14 mouse cellular contexts compared by ENCODE assay signal in the genomic region with DNA sequence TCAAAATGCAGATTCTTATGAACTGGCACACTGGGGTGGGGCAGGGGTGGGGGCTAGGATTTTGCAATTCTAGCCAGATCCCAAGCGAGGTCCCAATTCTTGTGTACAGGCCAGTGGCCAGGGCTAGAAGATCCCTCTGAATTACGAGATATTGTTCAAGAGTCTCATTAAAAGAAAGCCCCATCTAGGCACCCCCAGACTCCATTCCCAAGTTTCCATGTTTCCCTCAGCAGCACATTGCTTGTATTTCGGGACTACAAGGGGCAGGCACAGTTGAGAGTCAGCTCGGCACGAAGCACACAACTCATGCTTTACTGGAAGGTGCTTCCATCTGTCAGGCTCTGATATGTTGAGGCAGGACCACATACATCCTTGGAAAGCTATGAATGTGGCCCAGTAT. TPM values are rescaled to one million over a fixed set of nuclear protein-coding genes. Genes with fewer than 3 reads are reported as not detected.
A peak's percentile ranks its signal among the peaks of the same experiment; 100 is the strongest.
DNase-seq lines count a peak whose midpoint lies in the region; ATAC-seq and TF ChIP-seq lines count a peak whose summit lies in the region.
"Had no signal": no experiment of that assay in that cellular context is flagged by ENCODE, and none has a peak within 500 bp of the region (broad histone marks: within the 10 kb centered on the region; RNA-seq: fewer than 3 reads in every experiment).

No protein-coding gene starts in this region.

- DNase-seq in kidney, adult 2 months: no peak
- no peak for DNase-seq in kidney, postnatal 25 days
- no peak for DNase-seq in lung, postnatal 36 days
- no peak for DNase-seq in heart, postnatal 0 days (ENCODE audit: low spot score)
- no peak for DNase-seq in adipocyte (ENCODE audit: low spot score)
- DNase-seq: adrenal gland, adult 2 months; gastrocnemius, postnatal 36 days; left cerebral cortex, postnatal 4 days; thymus, adult 2 months had no signal

- H3K4me3 ChIP-seq in kidney, adult 2 months (ENCODE audit: insufficient read depth, low read depth, low read length): peak overlapping the region; percentile 50
- H3K4me3 ChIP-seq in lung, embryonic 16.5 days (ENCODE audit: low read length): peak overlapping the region; percentile 43
- H3K4me3 ChIP-seq in heart, postnatal 0 days (ENCODE audit: low read depth, low read length): peak overlapping the region; percentile 60
- H3K4me3 ChIP-seq in stomach, embryonic 14.5 days (ENCODE audit: low read depth, low read length): peak overlapping the region; percentile 5; the same call in 1 of the 2 replicates

- no peaks in the 10 kb centered on the region for H3K27me3 ChIP-seq in kidney, adult 2 months (replicated peaks; ENCODE audit: control insufficient read depth, insufficient read depth, low read length)
- no peaks in the 10 kb centered on the region for H3K27me3 ChIP-seq in lung, embryonic 16.5 days (ENCODE audit: control insufficient read depth, insufficient read depth, low read depth, low read length)
- H3K27me3 ChIP-seq in heart, postnatal 0 days (ENCODE audit: control insufficient read depth, insufficient read depth, low read length): peaks cover 24% of the 10 kb centered on the region
- H3K27me3 ChIP-seq in stomach, embryonic 14.5 days (ENCODE audit: control insufficient read depth, insufficient read depth, low read length): 0 out of 2 replicates have a peak, but pooled peaks cover 5% of the 10 kb centered on the region
- H3K27me3 ChIP-seq: CH12.LX, Patski had no signal

- no peaks in the 10 kb centered on the region for H3K36me3 ChIP-seq in kidney, adult 2 months (ENCODE audit: control insufficient read depth, insufficient read depth, low read length)
- no peaks in the 10 kb centered on the region for H3K36me3 ChIP-seq in lung, embryonic 16.5 days (ENCODE audit: control insufficient read depth, insufficient read depth, low read length)
- no peaks in the 10 kb centered on the region for H3K36me3 ChIP-seq in heart, postnatal 0 days (replicated peaks; ENCODE audit: control insufficient read depth, insufficient read depth, low read length)
- no peaks in the 10 kb centered on the region for H3K36me3 ChIP-seq in stomach, embryonic 14.5 days (ENCODE audit: control insufficient read depth, insufficient read depth, low read length)

- peak overlapping the region; percentile 93 for H3K4me2 ChIP-seq in lung, embryonic 16.5 days (ENCODE audit: low read depth, low read length)
- peak overlapping the region; percentile 73 for H3K4me2 ChIP-seq in heart, postnatal 0 days (ENCODE audit: low read depth, low read length)
- peak overlapping the region; percentile 70 for H3K4me2 ChIP-seq in stomach, embryonic 14.5 days (replicated peaks; ENCODE audit: low read depth, low read length)

- no peak for ATAC-seq in lung, embryonic 16.5 days (ENCODE audit: low read depth)
- no peak for ATAC-seq in heart, postnatal 0 days (ENCODE audit: insufficient read depth, low read depth)
- no peak for ATAC-seq in stomach, embryonic 14.5 days (ENCODE audit: insufficient number of reproducible peaks, insufficient read depth, low FRiP score, low read depth)
- ATAC-seq: Patski had no signal

- TF ChIP-seq POLR2A in kidney, adult 2 months (IDR thresholded peaks at IDR 0.05; ENCODE audit: low read depth, low read length): no peak

- TF ChIP-seq EP300 in heart, postnatal 0 days (IDR thresholded peaks at IDR 0.05; ENCODE audit: low read depth): no peak

- H3K4me1 ChIP-seq in kidney, adult 2 months (ENCODE audit: control insufficient read depth, insufficient read depth, low read length): no peaks in the 10 kb centered on the region
- H3K4me1 ChIP-seq in lung, embryonic 16.5 days (replicated peaks; ENCODE audit: control insufficient read depth, insufficient read depth, low read length): peaks cover 36% of the 10 kb centered on the region
- peaks cover 6% of the 10 kb centered on the region; the same call in 1 of the 2 replicates for H3K4me1 ChIP-seq in heart, postnatal 0 days (ENCODE audit: control insufficient read depth, insufficient read depth)
- peaks cover 5% of the 10 kb centered on the region; the same call in 1 of the 2 replicates for H3K4me1 ChIP-seq in stomach, embryonic 14.5 days (ENCODE audit: control insufficient read depth, insufficient read depth, low read length)

- H3K9me3 ChIP-seq in lung, embryonic 16.5 days (ENCODE audit: control insufficient read depth, low read length): no peaks in the 10 kb centered on the region
- H3K9me3 ChIP-seq in heart, postnatal 0 days (replicated peaks; ENCODE audit: control insufficient read depth, low read length): no peaks in the 10 kb centered on the region
- H3K9me3 ChIP-seq in stomach, embryonic 14.5 days (ENCODE audit: control insufficient read depth, low read depth, low read length): no peaks in the 10 kb centered on the region

- H3K9ac ChIP-seq in lung, embryonic 16.5 days (ENCODE audit: low read length): peak overlapping the region; percentile 31
- 0 out of 2 replicates have a peak overlapping the region, but pooled peaks have one; percentile 22 for H3K9ac ChIP-seq in heart, postnatal 0 days (replicated peaks; ENCODE audit: low read depth, low read length)
- no peak overlapping the region for H3K9ac ChIP-seq in stomach, embryonic 14.5 days (replicated peaks; ENCODE audit: low read depth, low read length)

- TF ChIP-seq CTCF in kidney, adult 2 months (conservative IDR thresholded peaks at IDR 0.05; ENCODE audit: insufficient read depth, insufficient read length, low read depth, low read length): no peak
- TF ChIP-seq CTCF in heart, postnatal 0 days (IDR thresholded peaks at IDR 0.05; ENCODE audit: low read depth): no peak

- WGBS in kidney, adult 2 months: 70% methylated on average over 5 of the region's 5 CpGs
- 19% methylated on average over 5 of the region's 5 CpGs for WGBS in lung, embryonic 16.5 days
- WGBS in heart, postnatal 0 days: 67% methylated on average over 5 of the region's 5 CpGs
- 78% methylated on average over 5 of the region's 5 CpGs for WGBS in stomach, embryonic 14.5 days

- no peak overlapping the region for H3K27ac ChIP-seq in kidney, adult 2 months (ENCODE audit: insufficient read depth, low read depth, low read length)
- no peak overlapping the region for H3K27ac ChIP-seq in lung, embryonic 16.5 days (ENCODE audit: low read length)
- no peak overlapping the region for H3K27ac ChIP-seq in heart, postnatal 0 days (ENCODE audit: low read depth)
- no peak overlapping the region for H3K27ac ChIP-seq in stomach, embryonic 14.5 days (ENCODE audit: low read length)

RNA-seq across cellular contexts. Expression of a gene that starts 3.1 kb away (rescaled TPM):
- 28.4 and 30.6 TPM in 2 replicates for polyA plus RNA-seq in kidney, adult 2 months (2012; rRNA removed)
- 100.0 and 109 TPM in 2 replicates for polyA plus RNA-seq in lung, embryonic 16.5 days (2015; fragmentation: Nextera tagmentation; extraction: Ambion mirVana)
- 50.6 and 52.6 TPM in 2 replicates for total RNA-seq in heart, postnatal 0 days (2014; rRNA removed; ENCODE audit: low replicate concordance)
- 15.6 and 16.5 TPM in 2 replicates for polyA plus RNA-seq in heart, postnatal 0 days (2015; fragmentation: Nextera tagmentation; extraction: Ambion mirVana)
- polyA plus RNA-seq in stomach, embryonic 14.5 days (2014; fragmentation: Nextera tagmentation; extraction: Ambion mirVana): 25.9 and 28.5 TPM in 2 replicates
- total RNA-seq: CH12.LX had no signal
- polyA plus RNA-seq: Patski had no signal

RNA-seq across cellular contexts. Expression of a gene that starts 9.8 kb away (rescaled TPM):
- 0.34 and 0.36 TPM in 2 replicates for polyA plus RNA-seq in kidney, adult 2 months (2012; rRNA removed)
- polyA plus RNA-seq in lung, embryonic 16.5 days (2015; fragmentation: Nextera tagmentation; extraction: Ambion mirVana): 3.1 and 3.8 TPM in 2 replicates
- total RNA-seq in heart, postnatal 0 days (2014; rRNA removed; ENCODE audit: low replicate concordance): 0.31 and 4.4 TPM in 2 replicates
- 0.14 and 0.43 TPM in 2 replicates for polyA plus RNA-seq in heart, postnatal 0 days (2015; fragmentation: Nextera tagmentation; extraction: Ambion mirVana)
- 3.9 and 4.0 TPM in 2 replicates for polyA plus RNA-seq in stomach, embryonic 14.5 days (2014; fragmentation: Nextera tagmentation; extraction: Ambion mirVana)
- total RNA-seq: CH12.LX; megakaryocyte-erythroid progenitor cell, adult 5-6 weeks had no signal
- polyA plus RNA-seq: Patski had no signal

RNA-seq across cellular contexts. Expression of a gene that starts 38.5 kb away (rescaled TPM):
- 8.6 and 10.3 TPM in 2 replicates for polyA plus RNA-seq in kidney, adult 2 months (2012; rRNA removed)
- 38.3 and 40.2 TPM in 2 replicates for polyA plus RNA-seq in lung, embryonic 16.5 days (2015; fragmentation: Nextera tagmentation; extraction: Ambion mirVana)
- total RNA-seq in heart, postnatal 0 days (2014; rRNA removed; ENCODE audit: low replicate concordance): 106 and 120 TPM in 2 replicates
- polyA plus RNA-seq in heart, postnatal 0 days (2015; fragmentation: Nextera tagmentation; extraction: Ambion mirVana): 21.1 and 21.2 TPM in 2 replicates
- polyA plus RNA-seq in stomach, embryonic 14.5 days (2014; fragmentation: Nextera tagmentation; extraction: Ambion mirVana): 12.8 and 13.7 TPM in 2 replicates

Comparison
In these comparisons a context has a peak if more than half of its experiments do, and no peak if none do; other contexts are left out.
1. H3K4me3 ChIP-seq: peak in every context shown above with its lines; median percentile 60 in heart, postnatal 0 days; 50 in kidney, adult 2 months; 43 in lung, embryonic 16.5 days; 5 in stomach, embryonic 14.5 days.